Mouse (Mus musculus) frontal cortex, adult (tissue): ENCODE data around the gene Ikbip.
A peak's percentile ranks its signal among the peaks of the same experiment; 100 is the strongest.

ENCODE experiments used
- ATAC-seq: cut with Nextera tagmentation; 2 replicates; pipeline ENCODE4 v1.9.2; 2017; ENCODE audit warnings: mild to moderate bottlenecking, moderate library complexity, mixed read lengths; ENCODE audit not compliant: low TSS enrichment

Gene Ikbip

DNA sequence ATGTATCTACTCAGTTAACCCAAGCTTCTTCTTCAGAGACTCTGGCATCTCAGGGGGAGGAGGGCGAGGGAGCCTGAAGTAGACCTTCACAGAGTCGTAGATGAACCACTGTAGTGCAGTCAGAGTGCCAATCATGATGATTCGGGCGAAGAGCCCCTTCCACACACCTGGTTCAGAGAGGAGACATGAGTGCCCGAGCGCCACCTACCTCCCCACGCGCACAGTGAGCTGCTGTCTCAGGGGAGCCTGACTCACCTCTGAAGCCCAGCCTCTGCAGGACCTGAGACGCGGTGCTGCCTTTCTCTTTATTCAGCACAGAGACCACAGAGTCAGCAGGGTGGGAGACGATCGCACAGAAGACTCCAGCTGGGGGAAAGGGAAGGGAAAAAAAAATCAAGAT is 34.2 kb downstream of the Ikbip start:
- no peak; the same call in 1 of the 2 replicates for ATAC-seq

DNA sequence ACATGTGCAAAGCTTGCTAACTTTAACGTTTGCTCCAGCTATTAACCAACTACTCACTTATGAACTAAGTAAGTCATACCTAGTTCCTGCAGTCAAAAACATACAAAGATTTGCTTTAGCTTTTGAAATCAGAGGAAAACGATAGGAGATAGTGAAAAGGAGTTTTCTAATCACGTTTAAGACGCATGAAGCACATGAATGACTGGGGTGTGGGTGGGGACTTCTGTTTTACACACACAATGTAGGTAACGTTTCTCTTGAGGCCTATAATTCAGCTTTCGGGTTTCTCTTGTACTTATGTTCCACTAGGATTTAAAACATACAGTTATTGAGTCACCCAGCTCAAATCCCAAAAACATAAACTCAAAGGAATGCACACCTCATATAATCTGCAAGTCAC is 39.9 kb downstream of the Ikbip start:
- no peak for ATAC-seq

DNA sequence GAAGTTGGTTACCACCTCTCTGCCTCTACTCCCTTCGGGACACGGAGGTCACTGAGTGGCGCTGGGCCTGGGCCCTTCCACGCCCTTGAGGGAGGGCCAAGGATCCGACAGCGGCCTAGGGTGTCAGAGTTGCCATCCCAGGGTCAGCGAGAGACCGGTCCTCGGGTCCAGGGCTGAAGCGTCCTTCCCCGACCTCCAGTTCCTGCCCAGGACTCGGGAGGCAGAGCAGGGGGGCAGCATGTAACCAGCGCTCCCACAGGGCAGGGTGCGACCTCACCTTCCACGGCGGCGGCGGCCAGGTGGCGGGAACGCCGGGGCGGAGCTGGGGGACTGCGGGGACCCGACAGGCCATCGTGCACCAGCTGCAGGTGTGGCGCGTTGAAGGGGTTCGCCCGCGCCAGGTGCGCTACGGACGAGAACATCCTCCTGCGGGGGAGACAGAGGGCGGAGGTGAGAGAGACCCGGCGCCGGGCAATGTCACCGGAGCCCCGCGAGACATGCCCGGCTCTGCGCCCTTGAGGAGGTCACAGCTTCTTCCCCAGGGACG is 40.6 kb downstream of the Ikbip start:
- peak; percentile 25 for ATAC-seq

DNA sequence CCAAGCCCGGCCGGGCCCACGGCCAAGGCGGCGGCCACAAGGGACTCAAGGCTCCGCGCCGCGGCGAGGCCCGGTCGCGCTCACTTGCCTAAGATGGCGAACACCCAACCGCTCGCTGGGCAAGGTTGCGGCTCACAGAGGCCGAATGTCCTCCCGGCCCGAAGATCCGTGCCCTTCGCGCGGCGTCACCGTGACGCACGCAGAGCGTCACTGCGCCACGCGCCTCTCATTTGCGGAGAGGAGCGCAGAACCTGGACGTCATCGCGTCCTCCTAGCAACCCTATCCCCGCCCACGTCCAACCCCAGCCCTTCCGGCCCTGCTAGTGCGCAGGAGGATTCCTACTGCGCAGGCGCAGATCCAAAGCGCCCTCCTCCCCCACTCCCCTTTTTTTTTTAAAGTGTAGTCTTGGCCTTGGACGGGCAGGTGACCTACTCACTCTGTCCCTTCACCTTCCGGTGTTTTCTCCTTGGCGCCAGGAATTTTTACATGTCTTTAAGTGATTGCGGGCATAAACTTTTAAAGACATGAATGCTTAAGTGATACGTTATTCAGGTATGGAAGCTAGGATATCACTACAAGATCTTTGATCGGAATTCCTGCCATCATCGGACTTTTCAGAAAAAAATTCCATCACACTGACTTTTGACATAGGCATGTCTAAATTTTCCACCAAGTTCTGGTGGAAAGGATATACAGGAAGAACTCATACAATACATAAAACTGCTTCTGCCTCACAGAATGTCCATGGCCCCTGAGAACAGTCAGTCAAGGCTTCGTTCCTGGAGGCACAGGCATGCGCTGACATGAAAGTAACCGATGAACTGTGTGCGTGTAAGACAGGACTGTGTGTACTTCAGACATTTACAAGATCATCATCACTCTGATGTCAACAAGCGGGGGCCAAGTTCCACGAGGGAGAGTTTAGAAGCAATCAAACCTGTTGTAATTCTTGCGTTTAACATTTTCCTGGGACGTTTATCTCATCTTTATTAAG is 41.4 kb downstream of the Ikbip start, which contains the start of gene Slc25a3:
TSS of gene Slc25a3 (minus strand) at position 232 of the 995 bp plus-strand sequence.
- ATAC-seq, result peak; percentile 98

DNA sequence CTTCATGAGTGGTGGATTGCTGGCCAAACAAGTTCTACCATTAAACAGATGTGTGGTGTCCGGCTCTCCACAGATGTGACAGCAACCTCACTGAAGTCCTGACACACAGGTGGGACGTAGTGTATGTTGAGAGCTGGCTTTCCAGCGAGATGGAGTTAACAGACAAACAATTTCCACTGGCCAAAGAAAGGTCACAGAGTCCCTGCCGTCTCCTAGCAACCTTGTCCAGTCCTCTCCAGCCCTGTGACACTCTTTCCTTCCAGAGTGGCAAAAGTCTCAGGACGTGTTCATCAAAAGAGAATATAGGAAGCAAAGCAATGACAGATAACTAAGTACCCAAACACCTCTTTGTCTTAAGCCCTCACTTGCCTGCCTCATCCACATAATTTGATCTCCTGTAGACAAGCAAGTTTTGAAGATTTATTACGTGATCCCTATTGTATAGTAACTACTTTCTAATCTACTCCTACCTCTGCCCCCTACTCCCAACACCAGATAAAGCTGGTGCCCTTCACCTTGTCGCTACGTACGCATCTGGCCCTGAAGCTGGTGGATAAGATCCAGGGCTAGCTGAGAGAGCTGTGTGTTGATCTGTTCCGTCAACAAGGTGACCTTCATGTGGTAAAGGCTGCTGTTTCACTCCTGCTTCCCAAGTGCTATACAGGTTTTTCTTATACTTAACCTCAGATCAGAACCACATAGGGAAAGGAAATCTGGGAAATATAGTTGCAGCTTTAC is 44.0 kb downstream of the Ikbip start:
- ATAC-seq, result no peak

DNA sequence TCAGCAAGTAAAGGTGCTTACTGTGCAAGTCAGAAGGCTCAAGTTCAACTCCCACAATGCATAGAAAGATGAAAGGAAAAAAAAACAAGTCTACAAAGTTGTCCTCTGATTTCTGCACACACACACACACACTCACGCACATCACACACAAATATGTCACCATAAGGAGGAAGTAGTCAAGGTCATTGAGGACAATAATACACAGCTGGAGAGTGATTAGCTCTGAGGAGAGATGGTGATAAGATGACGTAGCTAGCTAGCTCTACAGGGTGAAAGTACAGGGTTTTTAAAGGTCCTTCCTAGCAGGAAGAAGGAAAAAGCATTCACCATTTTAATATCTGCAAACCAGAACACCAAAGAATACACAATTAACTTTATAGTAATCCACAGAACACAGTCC is 44.7 kb downstream of the Ikbip start:
- ATAC-seq, result no peak

DNA sequence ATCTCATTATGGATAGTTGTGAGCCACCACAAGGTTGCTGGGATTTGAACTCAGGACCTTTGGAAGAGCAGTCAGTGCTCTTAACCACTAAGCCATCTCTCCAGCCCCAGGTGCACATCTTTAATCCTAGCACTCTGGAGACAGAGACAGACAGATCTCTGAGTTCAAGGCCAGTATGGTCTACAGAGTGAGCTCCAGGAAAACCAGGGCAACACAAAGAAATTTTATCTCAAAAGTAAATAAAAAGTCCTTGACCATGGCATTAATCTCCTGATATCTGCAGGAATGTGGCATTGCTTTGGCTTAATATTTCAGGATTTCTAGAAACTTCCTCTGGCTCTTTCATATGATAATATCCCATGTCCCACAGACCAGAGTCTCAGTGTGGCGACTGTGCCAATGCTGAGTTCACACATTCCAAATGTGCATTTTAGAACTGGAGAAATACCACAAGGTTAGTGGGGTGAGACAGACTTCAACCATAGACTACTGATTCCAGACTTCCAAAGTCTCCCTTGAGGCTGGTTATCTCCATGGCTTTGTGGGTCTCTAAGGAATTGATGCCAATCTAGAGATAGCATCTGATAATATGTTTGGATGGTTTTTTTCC is 45.9 kb downstream of the Ikbip start:
- ATAC-seq, result no peak

DNA sequence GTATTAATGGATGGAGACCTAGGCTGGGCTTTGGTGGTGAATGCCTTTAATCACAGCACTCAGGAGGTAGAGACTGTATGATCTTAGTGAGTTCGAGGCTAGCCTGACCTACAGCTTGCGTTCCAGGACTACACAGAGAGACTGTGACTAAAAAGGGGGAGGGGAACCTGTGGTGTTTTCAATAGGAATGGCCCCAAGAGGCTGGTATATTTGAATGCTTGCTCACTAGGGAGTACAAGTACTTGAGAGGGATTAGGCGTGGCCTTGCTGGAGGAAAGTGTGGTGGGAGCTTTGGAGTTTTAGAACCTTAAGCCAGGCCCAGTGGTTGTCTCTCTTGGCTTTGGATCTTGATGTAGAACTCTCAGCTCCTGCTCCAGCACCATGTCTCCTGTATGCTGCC is 48.1 kb downstream of the Ikbip start:
- ATAC-seq, result no peak

DNA sequence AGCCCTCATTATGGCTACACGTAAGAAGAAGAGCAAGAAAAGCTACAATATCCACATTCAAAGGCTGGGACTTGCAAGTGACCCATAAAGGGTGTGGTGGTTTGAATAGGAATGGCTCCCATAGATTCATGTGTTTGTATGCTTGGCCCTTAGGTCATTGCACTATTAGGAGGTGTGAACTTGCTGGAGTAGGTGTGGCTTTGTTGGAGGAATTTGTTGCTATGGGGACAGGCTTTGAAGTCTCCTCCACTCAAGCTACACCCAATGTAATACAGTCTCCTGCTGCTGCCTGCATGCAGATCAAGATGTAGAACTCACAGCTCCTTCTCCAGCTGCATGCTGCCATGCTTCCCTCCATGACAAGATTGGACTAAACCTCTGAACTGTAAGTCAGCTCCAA is 48.8 kb downstream of the Ikbip start:
- no peak for ATAC-seq

DNA sequence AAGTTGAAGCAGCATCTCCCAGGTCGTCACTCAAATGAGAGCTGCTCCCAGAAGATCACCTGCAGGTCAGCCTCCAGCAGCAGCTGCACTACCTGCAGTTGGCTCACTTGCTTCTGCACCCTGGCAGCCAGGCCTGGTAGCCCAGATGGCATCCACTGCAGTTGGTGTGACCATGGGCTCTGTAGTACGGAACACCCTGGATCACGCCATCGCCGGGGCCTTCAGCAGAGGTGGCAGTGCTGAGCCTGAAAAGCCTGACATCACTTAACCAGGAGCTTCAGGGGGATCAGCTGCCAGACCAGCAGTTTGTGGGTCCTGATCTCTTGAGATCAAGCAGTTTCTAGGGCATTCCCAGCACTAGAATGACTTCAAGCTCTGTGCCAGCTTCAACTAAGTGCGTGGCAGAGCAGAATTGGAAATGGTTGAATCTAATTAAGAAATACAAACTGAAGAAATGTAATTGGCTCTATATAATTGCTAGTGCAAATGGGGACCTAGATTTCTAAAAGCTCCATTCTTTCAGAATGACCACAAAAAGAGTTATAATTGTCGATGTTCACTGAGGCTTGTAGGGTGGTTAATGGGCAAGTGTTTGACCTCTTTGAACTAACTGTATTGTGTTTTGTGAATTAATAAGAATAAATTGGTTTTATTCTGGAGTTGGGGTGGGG is 52.7 kb downstream of the Ikbip start:
- ATAC-seq, result peak; percentile 47

DNA sequence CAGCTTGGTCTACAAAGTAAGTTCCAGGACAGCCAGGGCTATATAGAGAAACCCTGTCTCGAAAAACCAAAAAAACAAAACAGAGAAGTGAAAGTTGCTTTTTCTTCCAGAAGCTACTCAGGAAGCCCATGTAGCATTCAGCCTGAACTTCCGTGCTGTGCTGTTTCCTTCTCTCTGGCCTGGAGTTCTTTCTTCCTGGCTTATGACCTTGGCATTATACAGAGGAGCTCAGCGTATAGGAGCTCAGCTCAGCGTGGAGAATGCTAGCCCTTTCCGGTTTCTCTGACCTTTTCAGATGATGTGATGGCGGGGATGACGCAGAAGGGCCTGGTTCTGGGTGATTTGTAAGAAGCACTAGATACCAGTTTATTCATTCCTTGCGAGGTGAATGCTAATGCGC is 54.7 kb downstream of the Ikbip start:
- no peak for ATAC-seq

DNA sequence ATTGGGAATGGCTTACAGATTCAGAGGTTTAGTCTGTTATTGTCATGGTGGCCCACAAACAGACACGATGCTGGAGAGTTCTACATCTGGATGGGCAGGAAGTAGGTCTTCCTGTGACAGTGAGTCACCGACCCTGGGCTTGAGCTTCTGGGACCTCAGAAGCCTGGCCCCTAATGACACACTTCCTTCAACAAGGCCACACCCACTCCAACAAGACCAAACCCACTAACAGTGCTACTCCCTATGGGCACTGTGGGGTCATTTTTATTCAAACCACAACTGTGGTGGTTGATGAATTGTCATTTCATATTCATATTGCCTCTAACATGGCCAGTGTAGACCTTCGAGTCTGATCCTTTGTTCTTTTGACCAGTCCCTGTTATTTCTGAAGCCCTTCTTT is 55.6 kb downstream of the Ikbip start:
- ATAC-seq, result no peak

DNA sequence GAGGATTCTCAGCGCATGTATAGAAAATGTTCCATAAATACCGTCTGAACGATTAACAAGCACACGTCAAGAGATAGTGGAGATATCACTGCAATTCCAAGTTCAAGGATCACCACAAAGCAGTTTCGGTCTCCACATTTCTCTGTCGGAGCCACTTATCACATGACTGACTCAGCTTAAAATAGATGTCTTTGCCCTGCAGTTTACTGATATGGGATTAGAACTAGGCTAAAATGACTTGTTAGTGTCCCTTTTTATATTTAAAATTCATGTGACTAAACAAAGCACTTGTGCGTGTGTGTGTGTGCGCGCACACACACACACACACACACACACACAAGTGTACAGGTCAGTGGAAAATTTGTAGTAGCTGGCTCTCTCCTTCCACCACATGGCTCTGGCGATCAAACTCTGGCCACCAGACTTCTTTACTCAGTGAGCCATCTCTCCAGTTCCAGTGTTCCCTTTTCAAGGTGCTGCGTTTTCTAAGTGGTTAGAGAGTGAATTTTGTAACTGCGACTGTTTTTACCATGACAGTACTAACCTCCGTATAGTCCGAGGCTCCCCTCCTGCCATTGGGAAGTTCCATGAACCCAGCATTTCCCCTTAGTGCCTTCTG is 56.5 kb downstream of the Ikbip start:
- ATAC-seq, result no peak

DNA sequence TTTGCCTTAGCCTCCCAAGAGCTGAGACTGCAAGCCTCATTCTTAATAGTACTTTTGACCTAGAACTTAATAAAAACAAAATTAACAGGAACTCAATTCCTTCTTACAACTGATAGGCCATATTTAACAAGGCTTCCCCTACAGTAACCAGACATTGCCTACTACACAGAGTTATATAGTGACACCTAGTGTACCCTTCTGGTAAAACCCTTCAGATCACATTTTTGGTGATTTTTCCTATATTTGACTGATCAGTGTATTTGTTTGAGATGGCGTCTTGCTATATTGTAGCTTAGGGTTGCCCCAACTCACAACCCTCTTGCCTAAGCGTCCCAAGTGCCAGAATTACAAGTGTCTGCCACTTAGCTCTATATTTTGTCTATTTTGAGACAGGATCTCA is 58.8 kb downstream of the Ikbip start:
- ATAC-seq, result peak; percentile 87

DNA sequence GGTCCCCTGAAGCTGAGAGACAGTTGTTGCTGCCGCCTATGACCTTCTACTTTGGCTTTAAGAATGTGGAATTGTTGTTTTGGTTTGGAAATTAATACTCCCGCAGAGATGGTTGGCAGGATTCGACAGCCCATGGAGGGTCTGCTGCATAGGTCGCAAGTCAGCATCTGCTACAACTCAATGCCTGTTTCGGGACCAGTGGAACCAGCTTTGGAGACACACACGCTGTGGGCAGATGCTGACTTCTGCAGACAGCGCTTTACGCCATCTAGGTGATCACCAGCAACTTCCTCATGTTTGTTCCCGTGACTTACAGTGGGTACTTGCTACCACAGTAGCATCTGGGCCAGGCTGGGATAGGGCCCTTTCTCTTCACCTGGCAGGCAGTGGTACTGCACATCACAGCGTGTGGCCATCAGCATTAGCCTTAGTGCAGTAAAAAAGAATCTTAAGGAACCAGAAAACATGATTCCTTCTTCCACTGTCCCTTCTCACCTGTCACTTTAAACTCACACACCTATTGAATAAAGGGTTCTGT is 60.0 kb downstream of the Ikbip start:
- no peak for ATAC-seq

DNA sequence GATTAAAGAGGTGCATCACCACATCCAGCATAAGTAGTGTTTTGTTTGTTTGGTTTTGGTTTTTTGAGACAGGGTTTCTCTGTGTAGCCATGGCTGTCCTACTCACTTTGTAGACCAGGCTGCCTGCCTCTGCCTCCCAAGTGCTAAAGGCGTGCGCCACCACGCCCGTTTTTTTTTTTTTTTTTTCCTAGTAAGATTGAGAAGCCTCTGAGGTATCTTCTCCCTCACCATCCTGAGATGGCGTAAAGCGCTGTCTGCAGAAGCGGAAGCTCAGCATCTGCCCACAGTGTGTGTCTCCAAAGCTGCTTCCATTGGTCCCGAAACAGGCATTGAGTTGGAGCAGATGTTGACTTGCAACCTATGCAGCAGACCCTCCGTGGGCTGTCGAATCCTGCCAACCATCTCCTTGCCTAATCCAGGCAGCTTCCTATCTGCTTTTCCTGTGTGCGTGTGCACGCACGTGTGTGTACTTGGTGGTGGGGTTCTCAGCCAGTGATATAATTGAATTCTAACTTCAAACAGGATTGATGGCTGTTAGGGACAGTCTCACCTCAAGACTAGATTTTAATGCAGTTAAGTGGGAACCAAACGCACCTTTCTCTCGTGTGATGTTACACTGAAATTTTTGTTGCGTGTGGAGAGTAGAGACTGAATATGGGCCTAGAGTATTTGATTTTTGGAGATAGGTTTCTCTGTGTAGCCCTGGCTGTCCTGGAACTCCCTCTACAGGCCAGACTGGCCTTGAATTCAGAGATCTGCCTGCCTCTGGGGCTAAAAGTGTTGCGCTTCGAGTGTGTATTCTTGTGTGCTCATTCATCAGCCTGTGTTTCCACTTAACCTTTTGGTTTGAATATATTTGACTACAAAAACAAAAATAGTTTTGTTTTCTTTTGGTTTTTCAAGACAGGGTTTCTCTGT is 60.8 kb downstream of the Ikbip start:
- no peak; the same call in 1 of the 2 replicates for ATAC-seq

DNA sequence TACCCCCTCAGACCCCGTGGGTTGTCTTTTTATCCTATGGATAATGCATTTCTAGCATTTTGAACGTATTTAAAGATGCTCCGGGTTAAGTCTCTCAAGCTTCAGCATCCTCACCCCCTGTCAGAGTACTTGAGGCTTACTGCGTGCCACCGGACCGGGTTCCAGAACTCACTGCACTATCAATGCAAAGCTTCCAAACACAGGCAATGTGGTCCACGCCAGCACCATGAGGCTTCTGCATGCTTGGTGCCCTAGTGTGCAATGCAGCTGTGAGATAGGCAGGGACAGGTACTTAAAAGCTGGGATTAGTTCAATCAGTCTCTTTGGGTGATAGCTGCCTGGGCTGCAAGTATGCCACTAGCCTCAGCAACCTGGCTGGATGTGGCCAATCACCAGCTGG is 62.7 kb downstream of the Ikbip start:
- no peak for ATAC-seq
